Mouse (Mus musculus) heart, postnatal 14 days (tissue): ENCODE results near the gene Gpr75. TPM values are rescaled to one million over a fixed set of nuclear protein-coding genes. Genes with fewer than 3 reads are reported as not detected.

Source experiments
- DNase-seq, 2 experiments: peaks; one replicate each; pipeline ENCODE4 v3.0.0; 2021 to 2022
- intact Hi-C: fragments of 180-260 bp; cut with DNase I; formaldehyde crosslinking; loops from one replicate; pipeline ENCODE4 v1.15.1; 2025
- long read RNA-seq, 2 experiments: library from polyadenylated mRNA; stranded (forward); transcript quantifications; one replicate each; pipeline ENCODE4 v2.0.0; 2021
- total RNA-seq, 2 experiments: library from RNA; stranded (reverse); gene quantifications; 2 replicates each; pipeline ENCODE4 v1.2.3; 2021

The Gpr75 gene
- under 1 TPM; 0.12 to 0.14 TPM for total RNA-seq
- long read RNA-seq, experiment 1: 0 reads
- long read RNA-seq, experiment 2: 0 reads

DNA sequence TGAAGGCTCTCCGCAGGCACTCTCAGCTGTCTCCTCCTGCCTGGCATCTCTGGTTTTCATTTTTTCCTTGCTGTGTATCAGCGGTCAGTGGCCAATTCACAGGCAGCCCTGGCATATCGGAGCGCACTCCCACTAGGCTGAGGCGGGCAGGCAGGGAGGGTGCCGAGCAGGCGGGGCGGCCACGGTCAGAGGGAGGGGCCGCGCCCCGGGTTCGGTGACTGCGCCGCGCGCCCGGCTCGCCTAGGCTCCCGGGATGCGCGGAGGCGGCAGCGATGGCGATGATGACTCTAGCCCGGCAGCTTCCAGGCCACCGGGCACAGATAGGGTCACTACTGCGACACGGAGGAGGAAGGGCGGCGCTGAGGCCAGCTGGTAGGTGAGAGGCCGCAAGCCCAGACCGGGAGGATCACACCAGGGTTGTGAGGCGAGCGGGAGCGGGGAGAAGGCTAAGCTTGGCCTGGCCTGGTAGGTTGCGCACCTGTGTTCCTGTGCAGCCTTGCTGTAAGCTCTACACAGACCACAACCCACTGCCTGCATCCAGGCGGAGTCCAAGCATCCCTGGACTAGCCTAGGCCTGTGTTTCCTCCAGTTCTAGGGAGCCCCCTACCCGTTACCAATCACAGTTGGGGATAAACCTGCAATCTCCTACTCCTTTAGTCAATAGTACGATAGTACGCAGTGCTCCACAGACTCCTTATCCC, at the start of gene Gpr75, which contains the start of gene Asb3:
Gpr75 (plus strand) TSS at position 188 of the 701 bp plus-strand sequence.
Asb3 (plus strand) TSS at position 246 of the 701 bp plus-strand sequence.
- intact Hi-C loops: no loop called here
- DNase-seq: peak; percentile 57 to 65

DNA sequence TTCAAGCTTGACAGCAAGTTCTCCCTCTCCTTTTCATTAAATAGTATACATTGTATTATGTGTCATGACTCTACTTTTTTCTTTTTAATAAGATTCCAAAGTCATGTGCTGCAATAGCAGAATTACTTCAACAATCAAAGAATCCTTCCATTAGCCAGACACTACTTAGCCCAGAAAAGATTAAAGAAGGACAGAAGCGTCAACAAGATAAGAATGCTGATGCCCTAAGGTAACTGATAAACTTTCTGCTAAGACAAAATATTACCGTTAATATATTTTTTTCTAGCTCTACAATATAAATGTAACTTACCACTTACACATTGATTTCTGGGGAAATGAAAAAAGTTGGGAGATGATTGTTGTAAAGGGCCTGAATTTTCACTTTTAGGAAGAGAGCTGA, 46.4 kb upstream of the Gpr75 start:
- DNase-seq: no peak

DNA sequence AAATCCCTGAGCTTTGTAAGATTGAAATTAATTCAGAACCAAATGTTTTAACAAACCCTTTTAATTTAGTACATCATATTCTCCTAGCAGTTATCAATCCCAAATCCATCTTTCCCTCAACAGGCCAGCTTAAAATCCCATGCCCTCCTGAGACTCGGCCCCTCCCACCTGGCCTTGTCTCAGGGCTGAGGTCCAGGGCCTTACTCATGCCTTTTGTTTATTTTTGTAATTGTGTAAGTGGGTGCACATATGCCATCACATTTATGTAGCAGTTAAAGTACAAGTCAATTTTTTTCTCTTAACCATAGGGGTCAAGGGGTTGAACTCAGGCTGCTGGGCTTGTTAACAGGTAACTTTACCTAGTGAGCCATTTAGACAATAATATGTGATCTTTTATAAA, 40.8 kb upstream of the Gpr75 start:
- intact Hi-C loops: no loop called here
- no peak for DNase-seq

More for the DNA sequence above, 46.4 kb upstream of the Gpr75 start:
- intact Hi-C loops: loop anchor here (10.0 kb wide), 2 partner anchors 96 to 734 kb away; no protein-coding TSS in a partner anchor

DNA sequence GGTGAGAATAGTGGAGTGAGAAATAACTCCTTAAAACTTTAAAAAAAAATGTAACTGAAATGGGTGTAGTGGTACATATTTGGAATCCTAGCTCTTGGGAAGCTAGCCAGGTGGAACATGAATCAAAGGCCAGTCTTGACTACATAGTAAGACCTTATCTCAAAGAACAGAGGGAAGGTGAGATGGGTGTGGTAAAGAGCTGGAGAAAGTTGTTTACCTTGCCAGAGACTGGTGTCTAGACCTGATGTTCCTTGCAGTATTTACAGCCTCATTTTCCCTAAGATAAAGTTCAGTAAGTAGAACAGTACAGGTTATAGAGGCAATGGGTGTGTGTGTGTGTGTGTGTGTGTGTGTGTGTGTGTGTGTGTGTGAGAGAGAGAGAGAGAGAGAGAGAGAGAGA, 12.7 kb upstream of the Gpr75 start:
- intact Hi-C loops: no loop called here
- no peak for DNase-seq

DNA sequence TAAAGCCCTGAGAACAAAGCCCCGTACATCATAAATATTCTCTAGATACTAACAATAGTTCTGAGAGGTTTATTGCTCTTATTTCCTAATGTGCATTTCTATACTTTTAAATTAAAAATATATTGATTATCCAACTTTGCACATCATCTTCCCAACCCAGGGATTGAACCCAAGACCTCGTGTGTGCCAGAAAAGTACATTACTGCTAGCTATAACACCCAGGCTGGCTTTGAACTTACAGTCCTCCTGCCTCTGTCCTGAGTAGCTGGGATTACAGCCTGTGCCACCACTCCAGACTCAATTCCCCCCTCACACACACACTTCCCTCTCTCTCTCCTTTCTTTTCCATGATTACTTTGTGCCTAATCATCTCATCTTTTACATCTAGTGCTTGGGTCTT, 3.0 kb downstream of the Gpr75 start:
- intact Hi-C loops: no loop called here
- no peak for DNase-seq

DNA sequence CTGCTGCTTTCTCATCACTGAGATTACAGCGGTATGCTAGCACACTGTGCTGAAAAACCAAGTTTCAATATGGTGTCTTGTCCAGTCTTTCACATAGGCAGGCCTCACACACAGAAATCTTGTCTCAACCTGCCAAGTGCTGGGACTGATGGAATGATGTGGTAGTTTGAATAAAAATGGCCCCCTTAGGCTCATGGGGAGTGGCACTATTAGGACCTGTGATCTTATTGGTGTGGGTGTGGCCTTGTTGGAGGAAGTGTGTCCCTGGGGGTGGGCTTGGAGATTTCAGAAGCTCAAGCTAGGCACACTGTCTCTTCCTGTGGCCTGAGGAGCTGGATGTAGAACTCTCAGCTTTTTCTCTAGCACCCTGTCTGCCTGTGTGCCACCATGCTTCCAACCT, 11.0 kb downstream of the Gpr75 start:
- intact Hi-C loops: no loop called here

DNA sequence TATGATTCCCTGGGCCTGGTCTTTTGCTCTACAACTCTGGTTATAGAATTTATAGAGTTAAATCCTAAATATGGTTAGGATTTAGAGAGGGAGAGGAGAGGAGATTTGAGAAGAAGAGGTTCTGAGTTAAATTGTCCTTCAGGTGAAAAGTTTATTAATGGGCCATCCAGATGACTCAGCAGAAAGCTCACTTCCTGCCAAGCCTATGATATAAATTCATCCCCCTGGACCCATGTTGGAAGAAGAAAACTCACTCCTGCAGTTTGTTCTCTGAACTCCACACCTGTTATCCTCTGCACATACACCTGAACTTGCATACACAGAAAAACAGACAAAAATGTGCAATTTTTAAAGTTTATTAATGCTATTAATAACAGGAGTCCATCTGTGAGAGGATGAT, 14.2 kb downstream of the Gpr75 start:
- intact Hi-C loops: no loop called here
- DNase-seq: no peak

More for the DNA sequence above, 11.0 kb downstream of the Gpr75 start:
- no peak for DNase-seq

DNA sequence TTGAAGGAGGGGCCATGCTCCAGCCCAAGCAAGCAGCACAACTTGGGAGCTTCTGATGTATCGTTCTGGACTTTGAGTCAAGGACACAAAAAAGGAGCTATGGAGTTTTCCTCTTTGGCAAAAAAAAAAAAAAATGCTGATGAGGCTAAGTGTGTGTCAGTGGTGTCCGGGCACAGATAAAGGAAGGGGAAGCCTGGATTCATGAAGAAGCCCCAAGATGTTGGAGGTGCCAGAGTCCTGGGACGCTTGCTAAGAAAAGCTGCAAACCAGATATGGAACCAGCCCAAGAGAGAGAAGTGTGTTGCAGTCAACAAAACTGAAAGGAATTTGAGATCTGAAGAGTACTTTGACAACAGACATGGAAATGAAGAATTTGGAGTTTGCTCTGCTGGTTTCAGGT, 27.2 kb downstream of the Gpr75 start:
- intact Hi-C loops: no loop called here
- DNase-seq: no peak

DNA sequence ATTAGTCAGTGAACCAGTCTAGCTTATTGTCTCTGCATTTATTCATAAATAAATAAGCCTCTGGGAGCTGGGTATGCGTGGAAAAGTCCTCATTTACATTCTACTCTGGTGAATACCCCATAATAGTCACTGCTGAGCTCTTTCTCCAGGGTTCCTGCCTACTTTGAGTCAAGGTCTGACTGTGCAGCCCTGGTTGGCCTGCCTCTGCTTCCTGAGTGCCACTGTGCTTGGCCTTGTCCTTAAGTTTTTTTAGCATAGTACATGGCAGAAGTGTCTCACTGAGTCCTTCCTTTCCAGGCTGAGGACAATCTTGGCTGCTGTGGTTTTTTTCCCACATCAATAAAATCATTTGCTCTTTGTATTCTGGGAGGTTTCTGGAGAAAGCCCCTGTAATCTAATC, 35.5 kb downstream of the Gpr75 start:
- no peak for DNase-seq
- intact Hi-C loops: no loop called here

DNA sequence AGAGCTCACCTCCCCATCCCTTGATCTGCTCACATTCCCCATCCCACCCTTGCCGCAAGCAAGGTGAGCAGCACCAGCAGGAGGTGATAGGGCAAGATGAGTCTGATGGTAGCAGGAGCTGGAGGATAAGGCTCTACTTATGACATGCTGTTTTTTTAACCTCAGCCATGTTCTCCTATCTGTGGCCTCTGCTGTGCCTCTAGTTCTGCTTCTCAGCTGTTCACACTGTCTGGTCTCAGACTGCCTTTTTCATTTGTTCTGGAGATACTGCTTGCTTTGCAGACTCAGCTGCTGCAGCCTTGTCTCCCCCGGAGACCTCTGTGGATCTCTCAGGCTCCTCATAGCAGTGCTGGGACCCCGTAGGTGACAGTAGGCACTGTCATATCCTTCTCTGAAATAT, 38.1 kb downstream of the Gpr75 start:
- no peak for DNase-seq
- intact Hi-C loops: no loop called here

DNA sequence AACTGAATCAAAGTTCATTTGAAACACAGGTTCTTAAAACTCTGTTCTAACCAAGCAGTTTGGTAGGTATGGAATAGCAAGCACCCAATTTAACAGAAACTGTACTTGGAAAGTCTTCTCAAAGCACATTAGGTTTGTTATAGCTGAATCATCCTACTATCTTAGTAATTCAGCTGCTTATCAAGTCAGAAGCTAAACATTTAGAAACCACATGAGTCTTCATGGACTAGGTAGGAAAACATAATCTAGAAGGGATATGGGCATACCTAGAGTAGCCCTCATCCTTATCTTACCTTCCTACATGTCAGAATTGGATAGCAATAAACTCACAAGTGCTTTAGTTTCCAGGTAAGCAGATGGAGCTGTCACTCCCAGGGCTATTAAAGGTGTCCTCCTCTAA, 42.9 kb downstream of the Gpr75 start:
- DNase-seq: no peak
- intact Hi-C loops: no loop called here

DNA sequence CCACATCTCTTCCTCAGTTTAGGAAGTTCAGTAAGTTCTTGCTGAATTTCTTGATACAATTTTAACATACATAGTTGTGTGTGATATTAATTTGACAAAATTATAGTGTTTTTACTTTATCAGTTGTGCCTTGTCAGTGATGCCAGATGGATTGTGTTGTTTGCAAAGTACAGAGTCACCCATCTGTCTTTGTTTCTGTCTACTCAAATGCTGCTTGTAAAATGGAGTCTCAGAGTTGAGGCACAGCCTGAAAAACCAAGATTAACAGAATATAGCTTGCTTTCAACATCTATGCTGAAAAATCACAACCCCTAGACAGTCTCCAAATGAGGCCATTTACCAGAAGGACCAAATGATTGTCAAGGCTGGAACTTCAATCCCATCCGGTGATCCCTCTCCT, 43.3 kb downstream of the Gpr75 start:
- intact Hi-C loops: no loop called here
- DNase-seq: no peak

Other genes starting within 250 kb of the Gpr75 start
- gene Acyp2, start 235.8 kb upstream of the Gpr75 start, total RNA-seq: 10 to 100 TPM; 62.3 to 66.1 TPM
- 100 to 1,000 TPM; 138 to 169 TPM for gene Psme4, start 113.6 kb upstream of the Gpr75 start, total RNA-seq
- 1 to 10 TPM; 7.6 to 8.5 TPM for gene Asb3, start 58 bp downstream of the Gpr75 start, total RNA-seq
- gene Erlec1, start 69.0 kb downstream of the Gpr75 start, total RNA-seq: 10 to 100 TPM; 36.4 to 42.0 TPM
- gene Chac2, start 101.0 kb downstream of the Gpr75 start, total RNA-seq: 10 to 100 TPM; 17.9 to 21.6 TPM